Mouse (Mus musculus) MEL (cell line): ENCODE results near the gene Fgfr2.

ENCODE experiments used
- CHD2 ChIP-seq: IDR thresholded peaks from 2 replicates; pipeline ENCODE4 v1.6.1; 2011; ENCODE audit warnings: low read length, improper control_type of control experiment
- CTCF ChIP-seq, 3 experiments: IDR thresholded peaks in 2 of 3; conservative IDR thresholded peaks in 1 of 3; 2 replicates each; pipeline ENCODE4 v1.5.1; 2011 to 2012; ENCODE audit warnings: low read length in 3 of 3, low read depth in 2 of 3, mild to moderate bottlenecking in 2 of 3, improper control_type of control experiment in 1 of 3, inconsistent platforms in 1 of 3, mixed read lengths in 1 of 3, moderate library complexity in 1 of 3; ENCODE audit not compliant: control insufficient read depth in 1 of 3, insufficient read depth in 1 of 3, poor library complexity in 1 of 3, severe bottlenecking in 1 of 3
- E2F4 ChIP-seq: IDR thresholded peaks from 2 replicates; pipeline ENCODE4 v1.6.1; 2011; ENCODE audit warnings: low read depth, low read length, improper control_type of control experiment, borderline replicate concordance
- EP300 ChIP-seq, 2 experiments: IDR thresholded peaks; 2 replicates each; pipeline ENCODE4 v1.6.1; 2011; ENCODE audit warnings: improper control_type of control experiment in 2 of 2, low read length in 2 of 2, low read depth in 1 of 2, mild to moderate bottlenecking in 1 of 2
- GATA1 ChIP-seq: IDR thresholded peaks from 2 replicates; pipeline ENCODE4 v1.6.1; 2011; ENCODE audit warnings: low read depth, low read length, improper control_type of control experiment
- KAT2A ChIP-seq: conservative IDR thresholded peaks from 2 replicates; pipeline ENCODE4 v1.6.1; 2012; ENCODE audit warnings: low read depth, low read length, improper control_type of control experiment, inconsistent platforms
- MAFK ChIP-seq: IDR thresholded peaks from 2 replicates; pipeline ENCODE4 v1.6.1; 2011; ENCODE audit warnings: low read depth, mild to moderate bottlenecking, low read length, improper control_type of control experiment, borderline replicate concordance
- MXI1 ChIP-seq: IDR thresholded peaks from 2 replicates; pipeline ENCODE4 v1.6.1; 2011; ENCODE audit warnings: mild to moderate bottlenecking, low read depth, low read length, improper control_type of control experiment
- NRF1 ChIP-seq: IDR thresholded peaks from 2 replicates; pipeline ENCODE4 v1.6.1; 2014; ENCODE audit warnings: low read depth, mild to moderate bottlenecking, inconsistent platforms, low read length, improper control_type of control experiment, moderate library complexity; ENCODE audit not compliant: poor library complexity, insufficient read depth, severe bottlenecking
- POLR2A ChIP-seq, 2 experiments: IDR thresholded peaks; 2 replicates each; pipeline ENCODE4 v1.6.1; 2011 to 2012; ENCODE audit warnings: low read length in 2 of 2, mild to moderate bottlenecking in 2 of 2, control low read depth in 1 of 2, improper control_type of control experiment in 1 of 2, low read depth in 1 of 2, moderate library complexity in 1 of 2; ENCODE audit not compliant: control insufficient read depth in 1 of 2, insufficient read depth in 1 of 2, poor library complexity in 1 of 2
- TBP ChIP-seq: IDR thresholded peaks from 2 replicates; pipeline ENCODE4 v1.8.0; 2011; ENCODE audit warnings: low read depth, low read length, improper control_type of control experiment
- UBTF ChIP-seq: IDR thresholded peaks from 2 replicates; pipeline ENCODE4 v1.6.1; 2012; ENCODE audit warnings: low read depth, mild to moderate bottlenecking, inconsistent platforms, low read length, improper control_type of control experiment, moderate library complexity, borderline replicate concordance; ENCODE audit not compliant: insufficient read depth
- USF1 ChIP-seq: IDR thresholded peaks from 2 replicates; pipeline ENCODE4 v1.6.1; 2014; ENCODE audit warnings: low read depth, mild to moderate bottlenecking, inconsistent platforms, low read length, improper control_type of control experiment, moderate library complexity
- ZMIZ1 ChIP-seq: IDR thresholded peaks from 2 replicates; pipeline ENCODE4 v1.6.1; 2012; ENCODE audit warnings: low read depth, mild to moderate bottlenecking, inconsistent platforms, low read length, improper control_type of control experiment, moderate library complexity

DNA sequence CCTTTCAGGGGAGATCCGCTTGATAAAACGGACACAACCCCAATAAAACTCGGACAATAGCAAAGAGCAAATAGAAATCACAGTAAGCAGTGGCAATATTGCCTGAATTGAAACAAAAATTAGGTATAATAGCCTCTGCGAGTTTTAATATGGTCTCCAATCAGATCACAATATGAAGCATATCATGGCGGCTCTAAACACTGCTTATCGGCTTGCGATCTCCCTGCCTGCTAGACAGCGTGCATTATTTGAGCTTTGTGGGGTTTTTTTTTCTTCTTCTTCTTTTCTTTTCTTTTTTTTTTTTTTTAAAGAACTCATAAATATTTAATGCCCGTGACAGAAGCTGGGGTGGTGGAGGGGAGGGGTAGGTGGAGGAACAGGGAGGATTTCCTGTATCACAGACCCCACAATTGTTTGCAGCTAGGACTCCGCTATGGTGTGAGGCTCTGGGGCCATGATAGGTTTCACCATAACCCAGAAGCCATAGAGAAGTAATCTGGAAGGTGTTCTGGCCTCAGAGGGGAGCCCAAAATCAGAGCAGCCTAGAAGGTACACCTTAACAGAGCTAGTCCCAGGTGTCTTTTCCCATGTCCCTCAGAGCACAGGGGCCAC lies 1334.4 kb downstream of the Fgfr2 start:
- no peak for TF ChIP-seq CTCF (IDR thresholded peaks at IDR 0.05 in 2 of 3, conservative IDR thresholded peaks at IDR 0.05 in 1 of 3; ENCODE audit: control insufficient read depth in 1 of 3, insufficient read depth in 1 of 3, low read depth in 2 of 3, low read length in 3 of 3, poor library complexity in 1 of 3, severe bottlenecking in 1 of 3)
- TF ChIP-seq NRF1: no peak
- no peak for TF ChIP-seq EP300 (IDR thresholded peaks at IDR 0.05; ENCODE audit: low read depth in 1 of 2, low read length in 2 of 2)
- no peak for TF ChIP-seq E2F4
- TF ChIP-seq ZMIZ1: no peak
- no peak for TF ChIP-seq POLR2A (IDR thresholded peaks at IDR 0.05; ENCODE audit: control insufficient read depth in 1 of 2, insufficient read depth in 1 of 2, low read depth in 1 of 2, low read length in 2 of 2, poor library complexity in 1 of 2)
- TF ChIP-seq CHD2: no peak
- no peak for TF ChIP-seq KAT2A
- no peak for TF ChIP-seq MAFK
- TF ChIP-seq GATA1: no peak
- TF ChIP-seq UBTF: no peak
- no peak for TF ChIP-seq USF1
- TF ChIP-seq MXI1: no peak
- TF ChIP-seq TBP: no peak
